Mouse (Mus musculus) bone marrow macrophage, adult 2 months (primary cell): Measurements from ENCODE around the gene Trim16. TPM values are rescaled to one million over a fixed set of nuclear protein-coding genes. Genes with fewer than 3 reads are reported as not detected.

Experiments
- H3K27ac ChIP-seq: 2 replicates; pipeline ENCODE4 v1.5.1; 2012; ENCODE audit warnings: low read depth, low read length; ENCODE audit not compliant: insufficient read depth
- H3K4me1 ChIP-seq: 2 replicates; pipeline ENCODE4 v1.6.1; 2012; ENCODE audit warnings: low read length; ENCODE audit not compliant: control insufficient read depth, insufficient read depth
- H3K4me3 ChIP-seq: 2 replicates; pipeline ENCODE4 v1.5.1; 2012; ENCODE audit warnings: mild to moderate bottlenecking, low read length, moderate library complexity; ENCODE audit not compliant: insufficient read depth
- CTCF ChIP-seq: IDR thresholded peaks from 2 replicates; pipeline ENCODE4 v1.5.1; 2012; ENCODE audit warnings: low read depth, mild to moderate bottlenecking, low read length, moderate library complexity
- POLR2A ChIP-seq: IDR thresholded peaks from 2 replicates; pipeline ENCODE4 v1.6.1; 2012; ENCODE audit warnings: mild to moderate bottlenecking, low read depth, low read length, borderline replicate concordance
- polyA plus RNA-seq: library from polyadenylated mRNA; stranded (reverse); fragments of >200 nt; gene quantifications from 2 replicates; pipeline ENCODE4 v1.2.4, GENCODE M21; 2012; ENCODE audit not compliant: missing spikeins, insufficient read depth, insufficient read length

Trim16 gene
- polyA plus RNA-seq: 15.0 and 15.9 TPM in 2 replicates

DNA sequence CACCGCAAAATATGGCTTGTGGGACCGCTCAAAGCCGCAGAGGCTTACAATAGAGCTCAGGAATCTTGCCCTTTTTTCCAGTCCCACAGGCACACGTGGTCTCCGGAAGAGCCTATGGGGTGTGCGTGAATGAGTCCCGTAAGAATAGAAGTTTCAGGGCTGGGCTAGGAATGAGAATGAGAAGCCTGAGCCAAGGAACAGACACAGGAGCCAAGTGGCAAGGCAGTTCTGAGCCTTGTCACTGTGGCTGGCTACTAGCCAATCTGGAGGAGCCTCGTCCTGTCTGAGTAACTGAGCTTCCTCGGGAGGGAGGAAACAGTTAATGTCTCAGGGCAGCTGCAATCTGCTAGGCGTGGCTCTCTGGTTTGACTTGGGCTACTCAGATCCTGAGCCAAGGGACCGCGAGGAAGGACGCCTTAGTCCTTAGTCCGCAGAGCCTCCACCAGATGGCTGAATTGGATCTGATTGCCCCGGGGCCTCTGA lies at the start of gene Trim16:
TSS of gene Trim16 (plus strand) at position 173 of the 483 bp plus-strand sequence.
- H3K4me3 ChIP-seq: peak within 1 kb of the TSS; percentile 70
- peaks cover 22% of the 10 kb centered on the region for H3K4me1 ChIP-seq
- peak within 1 kb of the TSS; percentile 59 for H3K27ac ChIP-seq
- TF ChIP-seq POLR2A (no peak), CTCF (no peak)

DNA sequence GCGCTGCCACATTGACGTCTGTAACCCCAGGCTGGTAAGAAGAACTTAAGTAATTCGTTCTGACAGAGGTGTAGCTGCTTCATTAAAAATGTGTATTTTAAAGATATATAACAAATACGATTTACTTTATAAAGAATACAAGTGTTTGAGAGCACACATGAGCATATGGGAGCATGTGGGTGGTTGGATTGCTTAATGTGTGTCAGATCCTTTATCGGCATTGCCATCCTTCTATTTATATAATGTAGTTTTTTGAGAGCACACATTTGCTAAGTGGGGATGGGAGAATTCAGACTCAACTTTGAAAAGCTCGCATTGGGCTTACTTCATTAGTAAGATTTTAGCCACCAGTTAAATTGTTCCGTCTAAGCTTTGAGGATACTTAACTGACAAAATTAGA lies 43.5 kb upstream of the Trim16 start:
- TF ChIP-seq CTCF (no peak), POLR2A (no peak)

DNA sequence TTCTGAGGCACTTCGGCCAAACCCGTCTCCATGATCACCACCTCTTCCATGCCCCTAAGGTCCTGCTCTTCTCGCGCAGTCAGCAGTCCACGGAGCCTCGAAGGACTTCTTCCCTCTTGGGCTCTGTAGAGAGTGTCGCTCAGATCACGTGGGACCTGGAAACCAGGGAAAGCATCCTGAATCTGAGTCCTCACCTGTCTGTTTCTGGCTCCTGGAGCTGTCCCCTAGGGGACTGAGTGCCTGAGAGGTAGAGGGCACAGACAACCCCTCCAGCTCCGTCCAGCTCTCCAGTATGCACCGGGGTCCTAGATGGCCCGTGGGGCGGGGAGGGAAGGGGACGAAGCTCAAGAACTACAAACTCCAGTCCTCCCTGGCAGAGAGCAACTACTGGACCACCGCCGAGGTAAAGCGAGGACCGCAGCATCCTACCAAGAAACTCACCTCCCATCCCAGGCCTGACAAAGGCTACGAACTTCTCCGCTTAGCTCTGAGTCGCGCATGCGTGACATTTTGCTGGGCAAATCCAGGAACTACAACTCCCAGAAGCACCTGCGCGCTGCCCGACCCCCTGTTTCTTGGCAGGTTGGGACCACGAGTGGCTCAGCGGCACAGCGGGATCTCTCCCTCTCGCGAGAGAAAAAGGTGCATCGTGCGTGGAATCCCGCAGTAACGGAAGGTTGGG lies 31.0 kb upstream of the Trim16 start, which contains the start of gene Zfp286:
TSS of gene Zfp286 (minus strand) at position 528 of the 682 bp plus-strand sequence.
- Histone ChIP-seq H3K4me1 (no peaks in the 10 kb centered on the region), H3K27ac (no peak within 1 kb of the TSS), H3K4me3 (peak within 1 kb of the TSS; percentile 45)
- TF ChIP-seq CTCF (no peak), POLR2A (no peak)

More for the DNA sequence above, 43.5 kb upstream of the Trim16 start:
- H3K4me1 ChIP-seq: no peaks in the 10 kb centered on the region
- no peak overlapping the region for H3K4me3 ChIP-seq
- no peak overlapping the region for H3K27ac ChIP-seq

DNA sequence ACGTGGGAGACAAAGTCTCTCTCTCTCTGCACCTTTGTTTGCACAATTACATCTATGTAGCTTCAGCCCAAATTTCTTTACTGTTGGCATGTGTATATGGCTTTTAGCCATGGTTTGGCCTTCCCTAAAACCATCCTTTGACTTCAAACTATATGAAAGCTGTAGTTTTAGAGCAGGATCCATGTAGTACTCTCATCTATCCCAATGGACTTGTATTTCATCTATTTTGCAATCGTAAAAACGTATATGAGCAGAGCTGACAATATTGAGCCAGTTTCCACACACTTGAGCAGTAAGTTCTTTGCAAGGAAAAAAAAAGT lies 30.5 kb upstream of the Trim16 start:
- TF ChIP-seq POLR2A (no peak), CTCF (no peak)
- Histone ChIP-seq H3K27ac (no peak overlapping the region), H3K4me3 (peak overlapping the region; percentile 45), H3K4me1 (no peaks in the 10 kb centered on the region)

DNA sequence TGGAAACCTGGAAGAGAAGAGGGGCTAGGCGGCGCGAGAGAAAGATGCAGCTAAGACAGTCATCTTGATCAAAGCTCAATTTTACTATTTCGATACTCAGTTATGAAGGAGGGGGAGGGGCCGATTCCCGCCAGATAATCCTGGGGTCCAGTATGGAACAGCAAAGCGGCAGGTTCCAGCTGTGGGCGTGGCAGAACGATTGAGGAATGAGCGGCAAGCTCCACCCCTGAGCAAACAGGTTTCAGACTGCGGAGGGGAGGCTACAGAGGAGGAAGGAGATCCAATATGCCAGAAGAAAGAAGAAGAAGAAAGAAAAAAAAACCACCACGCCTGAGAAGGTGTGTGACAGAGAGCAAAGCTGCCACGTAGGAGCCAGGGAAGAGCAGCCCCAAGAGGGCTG lies 15.9 kb upstream of the Trim16 start:
- peaks cover 13% of the 10 kb centered on the region for H3K4me1 ChIP-seq
- TF ChIP-seq POLR2A (no peak), CTCF (no peak)

DNA sequence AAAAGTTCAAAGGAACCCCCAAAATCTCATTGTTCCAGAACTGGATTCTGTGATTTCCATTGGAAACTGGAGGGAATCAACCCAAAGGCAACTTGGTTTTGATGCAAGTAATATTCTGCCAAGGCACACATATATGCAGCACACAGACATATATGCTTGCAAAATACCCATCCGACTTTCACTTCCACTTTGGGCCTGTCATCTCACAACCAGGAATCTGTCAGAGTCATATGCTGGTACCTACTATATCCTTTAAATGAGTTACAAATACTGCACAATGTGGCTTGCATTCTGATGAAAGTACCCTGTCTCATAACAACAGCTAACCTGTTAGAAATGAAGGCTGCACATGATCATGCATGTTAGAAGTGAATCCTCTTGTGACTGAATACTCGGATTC lies 12.1 kb upstream of the Trim16 start:
- peaks cover 35% of the 10 kb centered on the region for H3K4me1 ChIP-seq
- no peak overlapping the region for H3K27ac ChIP-seq
- TF ChIP-seq CTCF: no peak
- TF ChIP-seq POLR2A: no peak
- no peak overlapping the region for H3K4me3 ChIP-seq

More for the DNA sequence above, 15.9 kb upstream of the Trim16 start:
- H3K27ac ChIP-seq: no peak overlapping the region
- H3K4me3 ChIP-seq: no peak overlapping the region

DNA sequence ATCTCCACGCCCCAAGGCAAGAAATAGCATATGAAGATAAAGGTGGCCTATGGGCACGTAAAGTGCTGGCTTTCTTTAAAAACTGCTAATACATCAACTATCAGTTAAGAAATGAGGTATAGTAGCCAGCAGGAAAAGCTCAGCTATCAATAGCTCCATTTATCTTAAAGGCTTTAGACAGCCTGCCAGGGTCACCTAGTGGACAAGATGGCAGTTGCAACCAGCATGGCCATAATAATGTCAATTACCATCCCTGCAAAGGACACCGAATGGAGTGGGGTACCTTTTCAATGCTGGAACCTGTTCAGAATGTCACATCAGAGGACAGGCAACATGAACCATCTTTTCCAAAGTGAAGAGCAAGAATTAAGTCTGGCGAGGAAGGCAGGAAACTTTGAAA lies 10.8 kb upstream of the Trim16 start:
- Histone ChIP-seq H3K27ac (no peak overlapping the region), H3K4me3 (no peak overlapping the region), H3K4me1 (peaks cover 35% of the 10 kb centered on the region)
- TF ChIP-seq CTCF (0 out of 2 replicates have a peak, but pooled peaks have one; percentile 15), POLR2A (no peak)

DNA sequence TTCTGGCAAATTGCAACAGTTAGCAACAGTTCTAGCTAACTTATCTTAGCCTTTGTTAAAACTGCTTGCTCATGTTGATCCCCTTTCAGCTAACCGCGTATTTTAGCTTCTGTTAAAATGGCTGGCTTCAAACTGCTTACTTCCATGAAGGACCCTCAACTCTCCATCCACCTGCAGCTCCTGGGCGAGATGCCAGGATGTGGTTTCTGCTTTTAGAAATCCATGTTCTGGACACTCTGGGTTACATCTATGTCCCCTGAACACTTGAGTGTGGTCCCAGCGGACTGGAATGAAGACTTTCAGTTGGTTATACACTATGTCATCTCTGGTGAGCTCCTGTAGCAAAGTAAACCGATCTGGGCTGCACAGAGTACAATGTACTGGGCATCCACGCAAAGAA lies 7.8 kb upstream of the Trim16 start:
- Histone ChIP-seq H3K4me3 (no peak overlapping the region), H3K4me1 (peaks cover 37% of the 10 kb centered on the region), H3K27ac (no peak overlapping the region)
- no peak for TF ChIP-seq CTCF
- TF ChIP-seq POLR2A: no peak

DNA sequence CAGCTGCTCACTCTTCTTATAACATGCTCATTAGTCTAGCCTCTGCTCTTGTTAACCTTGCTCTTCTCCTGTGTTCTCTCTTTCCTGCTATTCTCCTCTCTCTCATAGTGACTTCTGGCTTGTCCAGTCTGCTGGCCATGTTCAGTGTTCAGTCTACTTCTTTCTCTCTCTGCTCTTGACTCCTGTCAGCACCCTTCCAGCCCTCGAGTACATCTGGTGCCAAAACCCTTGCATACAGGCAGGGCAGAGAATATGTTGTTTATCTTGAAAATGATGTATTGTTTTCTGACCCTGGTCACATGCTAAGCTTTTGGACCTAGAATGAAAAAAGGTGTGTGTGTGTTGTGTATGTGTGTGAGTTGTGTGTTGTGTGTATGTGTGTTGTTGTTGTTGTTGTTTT lies 6.5 kb upstream of the Trim16 start:
- H3K27ac ChIP-seq: no peak overlapping the region
- TF ChIP-seq CTCF: no peak
- TF ChIP-seq POLR2A: no peak

DNA sequence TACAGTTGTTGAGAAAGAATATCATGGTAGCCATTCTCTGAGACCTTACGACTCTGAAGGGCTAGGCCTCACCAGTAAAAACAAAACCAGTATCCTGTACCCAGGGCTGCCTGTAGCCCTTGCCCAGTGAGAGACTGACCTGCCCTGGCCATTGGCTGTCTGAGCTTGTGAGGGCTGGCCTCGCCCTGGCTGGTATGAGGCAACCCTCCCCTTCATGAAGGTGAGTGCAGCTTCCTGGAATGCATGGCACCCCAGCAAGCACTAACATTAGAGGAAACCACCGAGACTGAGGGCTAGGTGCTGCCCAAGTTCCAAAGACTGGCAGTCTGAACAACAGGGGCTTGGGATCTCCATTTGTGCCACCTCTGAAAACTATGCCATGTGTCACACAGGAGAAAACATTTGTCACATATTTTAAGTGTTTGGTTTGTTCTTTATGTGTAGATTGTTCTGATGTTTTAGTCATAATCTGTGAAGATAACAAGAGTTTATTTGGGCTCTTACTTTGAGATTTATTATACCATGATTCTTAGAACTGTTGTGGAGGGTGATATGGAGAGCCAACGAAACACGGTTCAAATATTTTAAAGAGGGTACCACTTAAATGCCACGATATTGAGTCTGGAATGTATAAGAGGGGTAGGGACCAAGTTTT lies 5.9 kb upstream of the Trim16 start:
- peaks cover 27% of the 10 kb centered on the region for H3K4me1 ChIP-seq

More for the DNA sequence above, 6.5 kb upstream of the Trim16 start:
- Histone ChIP-seq H3K4me3 (no peak overlapping the region), H3K4me1 (peaks cover 31% of the 10 kb centered on the region)

More for the DNA sequence above, 5.9 kb upstream of the Trim16 start:
- H3K4me3 ChIP-seq: no peak overlapping the region
- TF ChIP-seq CTCF (no peak), POLR2A (no peak)
- H3K27ac ChIP-seq: no peak overlapping the region
